Mouse (Mus musculus): ENCODE data around the gene Tsen34.
"Not testable (repeated sequence)": the region's sequence is repeated elsewhere in the genome, so short reads cannot be mapped to it uniquely, and the experiment has no call there.

Tsen34 gene

DNA sequence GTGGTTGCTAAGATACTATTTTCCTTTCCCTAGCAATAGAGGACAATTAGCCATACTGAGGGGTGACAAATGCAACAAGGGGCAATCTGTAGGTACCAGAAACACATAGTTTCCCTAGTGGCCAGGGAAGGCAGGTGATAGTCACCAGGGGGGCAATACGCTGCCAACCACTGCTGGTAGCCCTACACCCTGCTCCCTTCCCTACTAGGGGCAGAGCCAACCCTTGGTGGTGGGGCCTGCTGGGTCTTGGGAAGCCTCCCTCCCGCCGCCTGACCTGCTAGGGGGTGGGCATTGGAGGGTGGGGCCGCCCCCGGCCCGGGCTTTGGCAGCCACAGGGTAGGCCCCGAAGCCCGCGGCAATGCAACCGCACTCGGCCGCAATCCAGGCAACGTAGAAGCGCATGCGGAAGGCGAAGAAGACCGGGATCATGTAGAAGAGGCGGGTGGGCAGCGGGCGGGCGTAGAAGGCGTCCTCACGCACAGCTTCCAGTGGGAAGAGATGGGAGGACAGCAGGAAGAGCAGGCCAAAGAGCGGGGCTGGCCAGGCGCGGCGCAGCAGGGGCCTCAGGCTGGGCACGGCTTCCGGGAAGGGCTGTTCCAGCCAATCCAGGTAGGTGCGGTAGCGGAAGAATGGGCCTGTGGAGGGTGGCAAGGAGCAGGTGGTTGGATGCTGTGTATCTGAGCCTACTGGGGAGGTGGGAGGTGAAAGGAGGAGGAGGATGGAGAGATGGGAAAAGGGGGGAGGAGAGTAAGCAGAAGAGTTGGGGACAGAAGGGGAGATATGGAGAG is 7.1 kb upstream of the Tsen34 start:
- no peak for DNase-seq (ENCODE audit: low read depth, low spot score)

DNA sequence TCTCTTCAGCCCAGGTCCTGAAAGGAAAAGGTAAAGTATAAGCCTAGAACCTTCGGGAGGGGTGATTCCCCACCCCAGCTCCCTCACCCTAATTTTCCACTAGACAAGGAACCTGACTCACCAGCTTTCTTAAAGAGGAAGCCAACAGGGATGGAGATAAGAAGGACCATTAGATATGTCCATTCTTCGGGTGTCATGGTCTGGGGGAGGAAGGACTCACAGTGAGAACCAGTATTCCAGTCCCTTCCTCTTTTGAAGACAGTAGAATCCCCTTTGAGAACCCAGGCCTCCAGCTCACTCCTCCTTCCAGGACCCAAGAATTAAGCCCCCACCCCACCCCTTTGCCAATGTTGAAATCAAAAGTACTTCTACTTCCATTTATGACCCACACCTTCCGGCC is 744 bp upstream of the Tsen34 start:
- DNase-seq (ENCODE audit: low read depth, low spot score): no peak

DNA sequence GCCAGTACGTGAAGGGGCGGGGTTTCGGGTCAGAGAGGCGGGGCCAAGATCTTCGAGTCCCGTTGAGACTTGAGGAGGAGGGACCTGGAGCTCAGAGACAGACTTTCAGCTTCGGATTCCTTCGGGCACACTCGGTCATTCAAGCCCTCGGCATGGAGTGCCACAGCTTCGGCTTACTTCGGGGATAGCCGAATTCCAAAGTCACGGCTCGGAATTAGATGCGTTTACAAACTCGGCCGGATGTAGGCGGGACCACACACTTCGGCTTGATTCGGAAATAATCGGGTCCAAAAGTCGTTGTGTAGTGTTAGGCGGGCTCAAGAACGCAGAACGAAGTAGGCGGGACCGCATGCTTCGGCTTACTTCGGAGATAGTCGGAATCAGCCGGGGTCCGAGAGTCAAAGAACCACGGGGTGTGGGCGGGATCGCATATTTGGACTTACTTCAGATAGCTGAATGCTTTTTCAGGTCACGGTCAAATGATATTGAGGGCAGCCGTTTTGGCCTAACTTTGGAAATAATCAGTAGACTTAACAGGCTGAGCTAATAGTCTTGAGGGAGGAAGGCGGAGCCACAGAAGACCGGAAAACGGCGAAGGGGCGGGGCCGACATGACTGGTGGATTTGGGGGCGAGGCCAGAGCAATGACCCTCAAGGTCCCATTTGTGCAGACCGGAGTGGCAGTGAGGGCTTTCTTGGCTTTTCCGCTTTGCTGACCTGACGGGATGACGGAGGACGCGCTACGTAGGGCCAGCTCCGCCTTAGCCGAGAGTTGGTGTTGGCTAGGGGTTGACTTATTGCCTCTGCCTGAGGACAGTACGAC is 535 bp downstream of the Tsen34 start, which contains the start of gene Mboat7:
Gene Mboat7, minus strand, starts transcription at position 537 of the 822 bp plus-strand sequence.
- peak; percentile 98 for DNase-seq (ENCODE audit: low read depth, low spot score)

DNA sequence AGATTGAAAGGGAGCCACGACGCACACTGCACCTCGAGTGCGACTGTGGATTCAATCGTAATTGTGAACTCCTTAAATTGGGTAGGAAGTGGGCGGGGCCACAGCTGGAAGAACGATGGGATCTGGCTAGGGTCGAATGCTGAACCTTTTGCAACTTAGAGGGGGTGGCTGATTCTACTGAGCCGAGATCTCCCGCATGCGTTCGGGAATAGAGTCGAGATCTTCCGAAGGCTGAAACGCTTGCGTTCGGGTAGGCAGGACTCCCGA is 1.1 kb downstream of the Tsen34 start:
- DNase-seq (ENCODE audit: low read depth, low spot score): no peak

DNA sequence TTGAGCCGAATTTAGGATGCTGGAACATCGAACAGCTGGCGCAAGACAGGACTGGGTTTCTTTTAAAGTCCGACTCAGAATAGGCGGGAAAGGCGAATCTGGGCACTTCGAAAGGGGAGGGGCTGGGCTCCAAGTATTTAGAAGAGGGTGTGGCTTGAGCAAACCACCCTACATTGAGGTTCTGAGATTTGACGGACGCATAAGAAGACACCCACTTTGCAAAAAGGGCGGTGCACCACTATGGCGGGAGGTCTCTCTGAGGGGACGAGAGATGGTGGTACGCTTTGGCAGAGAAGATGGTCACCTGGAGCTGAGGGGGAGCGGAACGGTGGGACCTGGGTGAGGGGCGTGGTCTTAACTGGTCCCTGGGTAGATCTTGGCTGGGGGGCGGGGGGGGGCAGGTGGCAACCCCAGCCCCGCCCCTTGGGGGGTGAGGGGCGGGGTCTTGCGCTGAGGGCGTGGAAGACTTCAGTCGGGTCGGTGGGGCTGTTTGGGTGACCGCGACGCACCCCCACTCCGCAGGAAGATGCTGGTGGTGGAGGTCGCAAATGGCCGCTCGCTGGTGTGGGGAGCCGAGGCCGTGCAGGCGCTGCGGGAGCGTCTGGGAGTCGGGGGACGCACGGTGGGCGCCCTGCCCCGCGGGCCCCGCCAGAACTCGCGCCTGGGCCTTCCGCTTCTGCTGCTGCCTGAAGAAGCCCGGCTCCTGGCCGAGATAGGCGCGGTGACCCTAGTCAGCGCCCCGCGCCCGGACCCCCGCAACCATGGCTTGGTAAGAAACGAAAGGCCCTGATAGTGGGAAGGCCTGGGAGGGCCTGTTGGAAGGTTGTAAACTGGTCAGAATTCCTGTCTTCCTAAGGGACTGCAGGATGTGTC is 1.6 kb downstream of the Tsen34 start:
- peak; percentile 98 for DNase-seq (ENCODE audit: low read depth, low spot score)

DNA sequence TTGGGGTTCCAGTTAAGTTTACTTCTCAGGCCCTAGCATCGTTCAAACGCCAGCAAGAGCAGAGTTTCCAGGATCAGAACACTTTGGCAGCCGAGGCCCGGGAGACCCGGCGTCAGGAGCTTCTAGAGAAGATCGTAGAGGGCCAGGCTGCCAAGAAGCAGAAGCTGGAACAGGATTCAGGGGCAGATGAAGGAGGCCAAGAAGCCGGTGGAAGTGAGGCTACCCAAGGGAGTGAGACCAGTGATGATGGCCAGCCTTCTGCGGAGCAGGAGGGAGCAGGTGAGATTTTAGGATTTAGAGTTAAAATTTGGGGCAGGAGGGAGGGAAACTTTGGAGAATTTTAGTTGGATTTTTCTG is 2.3 kb downstream of the Tsen34 start:
- DNase-seq (ENCODE audit: low read depth, low spot score): not testable (repeated sequence)

DNA sequence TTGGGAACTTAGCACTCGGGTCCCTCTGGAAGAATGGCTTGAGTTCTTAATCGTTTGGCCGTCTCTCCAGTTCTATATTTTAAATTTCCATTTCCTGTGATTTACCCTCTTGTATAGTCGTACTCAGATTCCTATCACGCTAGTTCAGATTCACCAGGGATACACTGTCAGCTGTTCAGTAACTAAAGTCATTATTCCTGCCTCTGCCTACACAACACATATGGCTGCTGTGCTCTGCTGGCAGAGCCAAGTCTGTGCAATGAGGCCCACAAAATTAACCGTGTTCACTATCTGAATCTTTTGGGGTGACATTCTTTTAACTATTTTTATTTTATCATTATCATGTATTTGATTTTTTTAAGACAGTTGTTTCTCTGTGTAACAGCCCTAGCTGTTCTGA is 5.8 kb downstream of the Tsen34 start:
- no peak for DNase-seq (ENCODE audit: low read depth, low spot score)

DNA sequence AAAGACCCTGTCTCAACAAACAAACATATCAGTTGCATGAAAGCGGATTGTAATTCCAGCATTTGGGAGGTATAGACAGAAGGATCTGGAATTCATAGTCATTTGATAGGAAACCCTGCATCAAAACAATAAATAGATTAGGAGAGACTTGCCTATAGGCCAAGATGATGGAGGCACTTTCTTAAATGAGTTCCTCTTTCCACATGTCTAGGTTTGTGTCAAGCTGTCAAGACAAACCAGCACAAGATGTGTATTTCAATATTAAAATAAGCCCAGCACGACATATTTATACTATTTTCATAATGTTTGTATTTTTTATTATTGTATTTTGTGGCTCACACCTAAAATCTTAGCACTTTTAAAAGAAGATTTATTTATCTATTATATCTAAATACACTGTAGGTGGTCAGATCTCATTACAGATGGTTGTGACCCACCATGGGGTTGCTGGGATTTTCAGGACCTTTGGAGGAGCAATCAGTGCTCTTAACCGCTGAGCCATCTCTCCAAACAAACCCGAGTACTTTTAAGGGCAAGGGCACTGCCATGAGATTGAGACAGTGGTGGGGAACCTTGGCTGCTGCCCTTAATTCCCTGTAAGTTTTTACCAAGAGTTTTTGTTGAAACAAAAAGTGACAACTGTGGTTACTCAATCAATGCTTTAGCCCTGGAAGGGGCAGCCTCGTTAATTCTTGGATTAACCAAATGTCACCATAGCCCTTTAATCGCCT is 10.7 kb downstream of the Tsen34 start:
- no peak for DNase-seq (ENCODE audit: low read depth, low spot score)

DNA sequence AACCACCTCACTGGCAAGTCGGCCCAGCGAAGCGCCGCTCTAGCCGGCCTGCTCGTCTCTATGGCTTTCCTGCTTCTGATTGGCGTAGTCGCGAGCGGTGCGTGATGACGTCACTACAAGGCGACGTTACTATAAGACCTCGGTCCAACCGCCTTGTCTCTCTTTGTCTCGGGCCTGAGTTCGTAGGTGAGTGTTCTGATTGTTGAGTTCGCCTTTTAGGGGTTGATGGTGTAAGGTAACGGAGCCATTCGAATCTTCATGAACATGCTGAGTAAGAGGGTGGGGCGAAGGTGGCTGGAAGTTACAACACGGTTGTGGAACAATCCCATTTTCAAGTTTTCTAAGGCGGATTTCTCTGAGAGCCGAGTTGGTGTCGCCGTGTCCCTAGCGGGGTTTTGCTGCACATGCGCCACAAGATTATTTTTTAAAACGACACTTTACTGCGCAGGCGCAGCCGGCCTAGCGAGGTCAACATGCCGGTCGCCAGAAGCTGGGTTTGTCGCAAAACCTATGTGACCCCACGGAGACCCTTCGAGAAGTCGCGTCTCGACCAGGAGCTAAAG is 11.3 kb downstream of the Tsen34 start, which contains the start of gene Rps9:
Gene Rps9, plus strand, starts transcription at position 115 of the 563 bp plus-strand sequence.
- DNase-seq (ENCODE audit: low read depth, low spot score): peak; percentile 97

DNA sequence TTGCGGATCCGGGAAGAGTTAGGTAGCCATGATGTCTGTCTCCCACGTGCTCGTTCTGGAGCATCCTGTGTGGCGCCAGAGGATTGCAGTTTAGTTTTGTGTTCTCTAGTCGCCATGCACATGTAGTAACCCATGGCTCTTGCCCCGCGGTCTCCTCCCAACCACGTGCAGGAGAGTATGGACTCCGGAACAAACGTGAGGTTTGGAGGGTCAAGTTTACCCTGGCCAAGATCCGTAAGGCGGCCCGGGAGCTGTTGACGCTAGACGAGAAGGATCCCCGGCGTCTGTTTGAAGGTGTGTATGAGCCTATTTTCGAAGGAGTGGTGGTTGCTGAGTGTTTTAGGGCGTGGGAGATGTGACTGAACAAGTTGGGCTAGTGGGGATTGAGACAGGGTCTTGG is 11.8 kb downstream of the Tsen34 start:
- peak; percentile 56 for DNase-seq (ENCODE audit: low read depth, low spot score)

DNA sequence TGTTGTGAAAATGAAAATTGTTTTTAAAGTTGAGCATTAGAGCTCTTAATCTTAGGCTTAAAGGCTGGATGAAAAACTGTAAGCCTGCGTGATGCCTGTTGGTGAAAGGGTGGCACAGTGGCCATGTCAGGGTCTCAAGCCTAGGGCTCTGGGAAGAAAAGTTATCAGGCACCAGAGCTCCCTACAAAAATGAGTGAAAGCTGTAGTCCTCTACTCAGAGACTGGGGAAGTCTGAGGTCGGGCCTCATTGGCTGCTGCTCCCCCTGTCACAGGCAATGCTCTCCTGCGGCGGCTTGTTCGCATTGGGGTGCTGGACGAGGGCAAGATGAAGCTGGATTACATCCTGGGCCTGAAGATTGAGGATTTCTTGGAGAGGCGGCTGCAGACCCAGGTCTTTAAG is 12.8 kb downstream of the Tsen34 start:
- not testable (repeated sequence) for DNase-seq (ENCODE audit: low read depth, low spot score)

DNA sequence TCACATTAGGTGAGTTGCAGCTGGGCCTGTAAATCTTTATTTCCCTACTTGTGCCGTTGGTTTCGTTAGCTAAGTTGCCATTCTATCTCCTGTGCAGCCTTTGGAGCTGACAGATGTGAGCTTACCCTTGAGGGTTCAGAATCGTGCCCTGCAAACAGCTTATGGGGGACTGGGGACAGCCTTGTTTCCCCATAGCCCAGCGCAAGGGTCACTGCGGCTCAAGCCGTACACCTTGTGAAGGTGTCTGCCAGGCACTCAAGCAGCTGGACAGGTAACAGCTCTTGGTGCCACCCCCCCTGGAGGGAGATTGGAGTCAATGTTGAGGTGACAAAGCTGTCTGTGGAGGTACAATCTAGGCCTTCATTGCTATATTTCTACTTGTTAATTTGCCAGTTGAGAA is 13.2 kb downstream of the Tsen34 start:
- DNase-seq (ENCODE audit: low read depth, low spot score): no peak

DNA sequence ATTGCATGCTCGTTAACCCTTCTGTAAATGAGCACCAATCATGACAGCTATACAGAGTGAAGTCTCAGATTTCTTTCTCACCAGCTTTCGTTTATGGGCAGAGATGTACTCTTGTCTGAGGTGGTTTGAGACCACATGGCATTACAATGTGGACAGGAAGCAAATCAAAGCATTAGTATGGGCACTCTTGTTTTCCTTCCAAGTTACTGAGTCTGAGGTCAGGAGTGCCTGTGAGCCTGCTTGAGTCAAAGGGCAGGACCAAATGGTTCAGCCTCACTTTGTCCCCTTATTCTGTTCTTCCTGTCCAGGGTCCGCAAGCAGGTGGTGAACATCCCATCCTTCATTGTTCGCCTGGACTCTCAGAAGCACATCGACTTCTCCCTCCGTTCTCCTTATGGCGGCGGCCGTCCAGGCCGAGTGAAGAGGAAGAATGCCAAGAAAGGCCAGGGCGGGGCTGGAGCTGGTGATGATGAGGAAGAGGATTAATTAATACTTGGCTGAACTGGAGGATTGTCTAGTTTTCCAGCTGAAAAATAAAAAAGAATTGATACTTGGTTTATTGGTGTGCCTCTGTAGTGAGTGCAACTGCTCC is 13.8 kb downstream of the Tsen34 start:
- DNase-seq (ENCODE audit: low read depth, low spot score): peak; percentile 41

DNA sequence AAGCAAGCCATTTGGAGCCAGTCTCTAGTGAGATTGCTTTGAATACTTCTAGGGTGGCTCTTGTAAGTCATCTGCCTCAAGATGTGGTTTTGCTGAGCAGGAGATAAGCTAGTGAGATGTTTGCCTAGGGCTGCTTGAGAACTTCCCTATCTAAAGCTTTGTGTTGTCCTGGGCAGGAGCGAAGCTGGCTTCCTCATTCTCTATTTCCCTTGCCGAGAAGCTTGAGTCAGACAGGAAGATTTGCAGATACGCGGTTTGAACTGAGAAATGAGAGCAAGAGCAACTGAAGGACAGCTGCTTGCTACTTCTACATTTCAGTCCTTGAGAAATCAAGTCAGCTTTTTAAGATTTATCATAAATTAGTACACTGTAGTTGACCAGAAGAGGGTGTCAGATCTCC is 14.4 kb downstream of the Tsen34 start:
- peak; percentile 50 for DNase-seq (ENCODE audit: low read depth, low spot score)

DNA sequence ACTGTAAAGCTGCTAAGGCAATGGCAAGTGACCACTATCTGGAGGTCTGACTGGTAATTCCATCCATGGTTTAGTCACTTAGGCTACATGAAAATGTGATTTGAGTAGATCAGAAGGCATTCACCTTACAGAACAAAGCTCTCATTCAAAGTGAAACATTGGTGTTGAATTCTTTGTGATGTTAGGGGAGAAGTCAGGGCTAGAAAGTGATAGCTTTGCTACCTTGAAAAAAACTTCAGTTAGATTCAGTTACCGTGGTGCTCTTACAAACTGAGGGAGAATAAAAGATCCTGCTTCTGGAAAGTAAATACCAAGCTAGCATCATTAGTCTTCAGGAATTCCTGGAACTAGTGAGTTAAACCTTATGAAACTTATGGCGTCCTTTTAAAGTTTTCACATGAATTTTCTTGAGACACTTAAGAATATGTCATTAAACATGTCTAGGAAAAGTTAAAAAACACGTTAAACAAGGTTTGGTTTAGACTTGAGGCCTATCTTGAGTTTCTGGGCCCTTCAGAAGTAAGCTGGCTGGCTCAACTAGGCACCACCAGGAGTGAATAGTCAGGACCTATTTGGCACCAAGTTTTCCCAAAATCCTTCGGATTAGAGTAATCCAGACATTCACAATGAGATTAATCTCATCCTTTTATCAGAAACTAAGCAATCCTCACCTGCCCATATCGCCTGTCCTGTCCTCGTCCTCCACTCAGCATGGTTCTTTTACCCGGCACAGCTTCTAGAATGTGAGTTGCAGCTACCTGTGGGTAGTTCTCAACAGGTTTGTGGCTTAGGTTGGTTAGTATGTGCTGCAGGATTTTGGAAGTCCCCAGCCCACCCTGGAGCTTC is 15.1 kb downstream of the Tsen34 start:
- peak; percentile 73 for DNase-seq (ENCODE audit: low read depth, low spot score)

DNA sequence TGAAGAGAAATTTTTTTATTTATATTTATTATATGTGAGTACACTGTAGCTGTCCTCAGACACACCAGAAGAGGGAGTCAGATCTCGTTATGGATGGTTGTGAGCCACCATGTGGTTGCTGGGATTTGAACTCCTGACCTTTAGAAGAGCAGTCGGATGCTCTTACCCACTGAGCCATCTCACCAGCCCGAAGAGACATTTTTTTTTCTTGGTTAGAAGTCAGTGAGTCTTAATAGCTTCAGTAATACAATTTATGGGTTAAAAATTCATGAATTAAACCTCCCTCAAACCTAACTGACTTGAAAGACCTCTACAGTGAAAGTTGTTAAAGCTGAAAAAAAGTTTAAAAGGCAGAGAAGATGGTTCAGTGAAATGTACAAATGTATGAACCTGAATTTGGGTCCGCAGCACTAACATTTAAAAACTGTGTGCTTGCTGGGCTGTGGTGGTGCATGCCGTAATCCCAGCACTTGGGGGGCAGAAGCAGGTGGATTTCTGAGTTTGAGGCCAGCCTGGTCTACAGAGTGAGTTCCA is 15.9 kb downstream of the Tsen34 start:
- peak; percentile 57 for DNase-seq (ENCODE audit: low read depth, low spot score)

DNA sequence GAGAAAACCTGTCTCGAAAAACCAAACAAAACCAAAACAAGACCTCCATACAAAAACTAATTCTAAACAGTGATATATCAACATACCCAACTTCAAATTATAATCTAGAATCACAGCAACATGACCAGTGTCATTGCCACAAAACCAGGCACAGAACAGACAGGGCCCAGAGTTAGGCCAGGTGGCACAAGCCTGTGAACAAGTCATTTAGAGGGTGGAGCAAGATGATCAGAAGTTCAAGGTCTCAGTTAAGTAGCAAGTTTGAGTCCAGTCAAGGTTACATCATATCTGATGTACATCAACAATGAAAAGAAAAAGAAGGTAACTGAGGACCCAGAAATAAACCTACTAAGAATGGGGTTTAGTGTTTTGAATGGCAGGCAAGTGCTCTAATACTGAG is 16.3 kb downstream of the Tsen34 start:
- peak; percentile 68 for DNase-seq (ENCODE audit: low read depth, low spot score)

DNA sequence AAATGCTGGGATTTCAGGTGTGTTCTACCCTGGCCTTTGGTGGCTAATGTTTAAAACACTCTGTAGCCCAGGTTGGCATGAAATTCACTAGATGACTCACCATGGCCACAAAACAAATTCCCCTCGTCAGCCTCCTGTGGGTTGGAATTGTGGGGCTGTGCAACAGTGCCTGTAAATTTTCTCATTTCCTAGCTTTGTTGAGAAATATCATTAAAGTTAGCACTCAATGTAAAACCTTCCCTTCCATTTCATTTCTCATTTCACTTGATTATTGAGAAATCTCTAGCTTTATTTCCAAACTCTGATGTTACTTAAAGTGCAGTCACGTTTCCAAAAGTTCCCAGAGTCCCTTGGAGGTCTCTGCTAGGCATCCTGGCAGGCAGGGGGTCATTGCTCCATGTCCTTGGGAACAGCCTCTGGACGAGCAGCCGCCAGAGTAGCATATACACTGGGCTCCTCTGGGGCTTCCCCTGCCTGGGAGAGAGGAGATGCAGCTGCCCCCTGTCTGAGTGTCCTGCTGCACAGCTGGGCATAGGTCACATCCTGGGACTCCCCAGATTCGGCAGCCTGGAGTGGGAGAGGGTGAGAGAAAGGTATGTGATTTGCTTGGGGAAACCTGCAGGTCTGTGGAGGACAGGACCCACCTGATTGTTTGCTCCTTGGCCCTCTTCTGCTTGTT is 19.7 kb downstream of the Tsen34 start:
- no peak for DNase-seq (ENCODE audit: low read depth, low spot score)

DNA sequence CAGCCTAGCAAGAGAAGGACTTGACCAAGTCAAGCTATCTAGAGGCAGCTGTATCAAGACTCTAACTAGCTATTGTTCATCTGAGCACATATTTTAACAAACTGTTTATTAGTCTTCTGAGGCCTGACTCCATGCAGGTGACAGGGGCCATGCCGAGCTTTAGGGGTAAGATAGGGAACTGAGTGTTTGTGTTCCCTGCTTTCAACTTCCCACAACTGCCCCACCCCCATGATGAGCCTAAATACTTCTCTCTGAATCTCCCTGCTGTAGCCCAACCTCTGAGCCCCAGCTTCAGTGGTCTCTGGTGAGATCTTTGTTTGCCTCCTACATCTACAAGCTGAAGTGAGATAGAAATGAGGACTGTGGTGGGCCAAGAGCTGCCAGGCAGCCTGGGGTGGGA is 22.6 kb downstream of the Tsen34 start:
- no peak for DNase-seq (ENCODE audit: low read depth, low spot score)
